Mouse (Mus musculus): ENCODE data around the gene Opn5. TPM values are rescaled to one million over a fixed set of nuclear protein-coding genes. Genes with fewer than 3 reads are reported as not detected.

Opn5 gene
- polyA plus RNA-seq (2014; fragmentation: Nextera tagmentation; extraction: Ambion mirVana): 0.13 and 0.18 TPM in 2 replicates

- Histone ChIP-seq H3K27me3 (ENCODE audit: control insufficient read depth, insufficient read depth, low read length) (no peaks in the 10 kb centered on the region), H3K4me2 (ENCODE audit: low read depth, low read length) (no peak within 1 kb of the TSS), H3K27ac (ENCODE audit: low read depth, low read length) (no peak within 1 kb of the TSS), H3K4me3 (ENCODE audit: low read depth, low read length) (no peak within 1 kb of the TSS), H3K36me3 (ENCODE audit: control insufficient read depth, insufficient read depth, low read length) (no peaks in the 10 kb centered on the region), H3K9ac (replicated peaks; ENCODE audit: low read depth, low read length) (no peak within 1 kb of the TSS), H3K4me1 (ENCODE audit: control insufficient read depth, insufficient read depth, low read length) (no peaks in the 10 kb centered on the region), H3K9me3 (ENCODE audit: control insufficient read depth, low read length) (no peaks in the 10 kb centered on the region)
- WGBS: 86% methylated on average over 8 of the region's 8 CpGs
- ATAC-seq (ENCODE audit: low read depth): no peak
Observed at GRCm38 (mm10) chr17:42611295-42611694, at the start of gene Opn5. TSS of gene Opn5 (minus strand) at chr17:42611395.

GRCm38 (mm10) chr17:42658634-42659422, 47.6 kb upstream of the Opn5 start:
- Histone ChIP-seq H3K4me3 (ENCODE audit: low read depth, low read length) (no peak overlapping the region), H3K4me2 (ENCODE audit: low read depth, low read length) (no peak overlapping the region), H3K9ac (replicated peaks; ENCODE audit: low read depth, low read length) (no peak overlapping the region), H3K27me3 (ENCODE audit: control insufficient read depth, insufficient read depth, low read length) (no peaks in the 10 kb centered on the region), H3K4me1 (ENCODE audit: control insufficient read depth, insufficient read depth, low read length) (no peaks in the 10 kb centered on the region), H3K9me3 (ENCODE audit: control insufficient read depth, low read length) (no peaks in the 10 kb centered on the region), H3K36me3 (ENCODE audit: control insufficient read depth, insufficient read depth, low read length) (no peaks in the 10 kb centered on the region), H3K27ac (ENCODE audit: low read depth, low read length) (no peak overlapping the region)
- 27% methylated on average over 14 of the region's 14 CpGs for WGBS
- peak; percentile 97 for ATAC-seq (ENCODE audit: low read depth)

GRCm38 (mm10) chr17:42643416-42643815, 32.2 kb upstream of the Opn5 start:
- H3K36me3 ChIP-seq (ENCODE audit: control insufficient read depth, insufficient read depth, low read length): no peaks in the 10 kb centered on the region
- H3K4me1 ChIP-seq (ENCODE audit: control insufficient read depth, insufficient read depth, low read length): no peaks in the 10 kb centered on the region
- H3K9me3 ChIP-seq (ENCODE audit: control insufficient read depth, low read length): no peaks in the 10 kb centered on the region
- no peak overlapping the region for H3K4me2 ChIP-seq (ENCODE audit: low read depth, low read length)
- H3K27ac ChIP-seq (ENCODE audit: low read depth, low read length): no peak overlapping the region
- H3K9ac ChIP-seq (replicated peaks; ENCODE audit: low read depth, low read length): no peak overlapping the region
- WGBS: 96% methylated on average over 3 of the region's 3 CpGs
- H3K4me3 ChIP-seq (ENCODE audit: low read depth, low read length): no peak overlapping the region
- ATAC-seq (ENCODE audit: low read depth): no peak
- no peaks in the 10 kb centered on the region for H3K27me3 ChIP-seq (ENCODE audit: control insufficient read depth, insufficient read depth, low read length)

- WGBS: 90% methylated on average over 2 of the region's 2 CpGs
- H3K4me2 ChIP-seq (ENCODE audit: low read depth, low read length): no peak overlapping the region
- H3K9ac ChIP-seq (replicated peaks; ENCODE audit: low read depth, low read length): no peak overlapping the region
- no peaks in the 10 kb centered on the region for H3K9me3 ChIP-seq (ENCODE audit: control insufficient read depth, low read length)
- no peak overlapping the region for H3K4me3 ChIP-seq (ENCODE audit: low read depth, low read length)
- no peaks in the 10 kb centered on the region for H3K27me3 ChIP-seq (ENCODE audit: control insufficient read depth, insufficient read depth, low read length)
- no peak overlapping the region for H3K27ac ChIP-seq (ENCODE audit: low read depth, low read length)
- no peaks in the 10 kb centered on the region for H3K36me3 ChIP-seq (ENCODE audit: control insufficient read depth, insufficient read depth, low read length)
- no peaks in the 10 kb centered on the region for H3K4me1 ChIP-seq (ENCODE audit: control insufficient read depth, insufficient read depth, low read length)
- ATAC-seq (ENCODE audit: low read depth): no peak
Observed at GRCm38 (mm10) chr17:42630206-42630605, 19.0 kb upstream of the Opn5 start.

- no peak overlapping the region for H3K27ac ChIP-seq (ENCODE audit: low read depth, low read length)
- WGBS: 32% methylated on average over 6 of the region's 6 CpGs
- no peaks in the 10 kb centered on the region for H3K27me3 ChIP-seq (ENCODE audit: control insufficient read depth, insufficient read depth, low read length)
- H3K4me2 ChIP-seq (ENCODE audit: low read depth, low read length): no peak overlapping the region
- H3K36me3 ChIP-seq (ENCODE audit: control insufficient read depth, insufficient read depth, low read length): no peaks in the 10 kb centered on the region
- no peak overlapping the region for H3K9ac ChIP-seq (replicated peaks; ENCODE audit: low read depth, low read length)
- no peak overlapping the region for H3K4me3 ChIP-seq (ENCODE audit: low read depth, low read length)
- no peaks in the 10 kb centered on the region for H3K9me3 ChIP-seq (ENCODE audit: control insufficient read depth, low read length)
- ATAC-seq (ENCODE audit: low read depth): peak; percentile 65; the same call in 1 of the 2 replicates
- H3K4me1 ChIP-seq (ENCODE audit: control insufficient read depth, insufficient read depth, low read length): no peaks in the 10 kb centered on the region
Observed at GRCm38 (mm10) chr17:42613043-42613737, 2.0 kb upstream of the Opn5 start.

- ATAC-seq (ENCODE audit: low read depth): peak; percentile 65; the same call in 1 of the 2 replicates
- Histone ChIP-seq H3K4me3 (ENCODE audit: low read depth, low read length) (no peak overlapping the region), H3K4me2 (ENCODE audit: low read depth, low read length) (no peak overlapping the region), H3K27me3 (ENCODE audit: control insufficient read depth, insufficient read depth, low read length) (no peaks in the 10 kb centered on the region), H3K9me3 (ENCODE audit: control insufficient read depth, low read length) (no peaks in the 10 kb centered on the region), H3K36me3 (ENCODE audit: control insufficient read depth, insufficient read depth, low read length) (no peaks in the 10 kb centered on the region), H3K9ac (replicated peaks; ENCODE audit: low read depth, low read length) (no peak overlapping the region), H3K27ac (ENCODE audit: low read depth, low read length) (no peak overlapping the region), H3K4me1 (ENCODE audit: control insufficient read depth, insufficient read depth, low read length) (no peaks in the 10 kb centered on the region)
- 14% methylated on average over 3 of the region's 3 CpGs for WGBS
Observed at GRCm38 (mm10) chr17:42608270-42608669, 2.9 kb downstream of the Opn5 start.

GRCm38 (mm10) chr17:42602829-42603784, 8.1 kb downstream of the Opn5 start:
- Histone ChIP-seq H3K27ac (ENCODE audit: low read depth, low read length) (no peak overlapping the region), H3K9me3 (ENCODE audit: control insufficient read depth, low read length) (no peaks in the 10 kb centered on the region), H3K4me2 (ENCODE audit: low read depth, low read length) (no peak overlapping the region), H3K4me3 (ENCODE audit: low read depth, low read length) (no peak overlapping the region), H3K27me3 (ENCODE audit: control insufficient read depth, insufficient read depth, low read length) (no peaks in the 10 kb centered on the region), H3K4me1 (ENCODE audit: control insufficient read depth, insufficient read depth, low read length) (no peaks in the 10 kb centered on the region), H3K36me3 (ENCODE audit: control insufficient read depth, insufficient read depth, low read length) (no peaks in the 10 kb centered on the region), H3K9ac (replicated peaks; ENCODE audit: low read depth, low read length) (no peak overlapping the region)
- ATAC-seq (ENCODE audit: low read depth): peak; percentile 94
- 30% methylated on average over 15 of the region's 15 CpGs for WGBS

- no peak for ATAC-seq (ENCODE audit: low read depth)
- 87% methylated on average over 1 of the region's 1 CpGs for WGBS
- no peaks in the 10 kb centered on the region for H3K9me3 ChIP-seq (ENCODE audit: control insufficient read depth, low read length)
Observed at GRCm38 (mm10) chr17:42586486-42586885, 24.7 kb downstream of the Opn5 start.

More at GRCm38 (mm10) chr17:42586486-42586885, 24.7 kb downstream of the Opn5 start:
- H3K27ac ChIP-seq (ENCODE audit: low read depth, low read length): no peak overlapping the region
- no peak overlapping the region for H3K4me2 ChIP-seq (ENCODE audit: low read depth, low read length)
- no peak overlapping the region for H3K4me3 ChIP-seq (ENCODE audit: low read depth, low read length)
- no peaks in the 10 kb centered on the region for H3K36me3 ChIP-seq (ENCODE audit: control insufficient read depth, insufficient read depth, low read length)
- no peaks in the 10 kb centered on the region for H3K27me3 ChIP-seq (ENCODE audit: control insufficient read depth, insufficient read depth, low read length)
- H3K4me1 ChIP-seq (ENCODE audit: control insufficient read depth, insufficient read depth, low read length): no peaks in the 10 kb centered on the region
- H3K9ac ChIP-seq (replicated peaks; ENCODE audit: low read depth, low read length): no peak overlapping the region

Data from neural tube, embryonic 14.5 days (tissue).